Mouse (Mus musculus) heart, adult 10 weeks (tissue): ENCODE data around the gene Spata5. TPM values are rescaled to one million over a fixed set of nuclear protein-coding genes. Genes with fewer than 3 reads are reported as not detected.

ENCODE experiments used
- polyA plus RNA-seq: library from polyadenylated mRNA; stranded (reverse); fragments of 350-450 nt; fragmentation: Illumina TruSeq; extraction: RNeasy Lipid Tissue Mini Kit (QIAGEN cat#74804); gene quantifications from one replicate; pipeline ENCODE4 v1.2.3, GENCODE M21; 2014; ENCODE audit warnings: low read depth, low replicate concordance

Spata5 gene
- polyA plus RNA-seq = 8.9 TPM

GRCm38 (mm10) chr3:37419458-37419991 is at the start of gene Spata5:
TSS of gene Spata5 (plus strand) at chr3:37419896.

GRCm38 (mm10) chr3:37420072-37420471 is 376 bp downstream of the Spata5 start, which contains the start of gene Nudt6:
TSS of gene Nudt6 (minus strand) at chr3:37420211.

Other genes with a start within 250 kb of the Spata5 start
- not detected for gene Il21, start 187.3 kb upstream of the Spata5 start, polyA plus RNA-seq
- 2.1 TPM for gene Bbs12, start 107.3 kb upstream of the Spata5 start, polyA plus RNA-seq
- gene Cetn4, start 107.2 kb upstream of the Spata5 start, polyA plus RNA-seq = 2.0 TPM
- gene Fgf2, start 71.5 kb upstream of the Spata5 start, polyA plus RNA-seq = 10.4 TPM
- 38.1 TPM for gene Nudt6, start 315 bp downstream of the Spata5 start, polyA plus RNA-seq
- gene Spry1, start 220.1 kb downstream of the Spata5 start, polyA plus RNA-seq = 23.1 TPM